Mouse (Mus musculus): ENCODE results near the gene Actr10.

DNA sequence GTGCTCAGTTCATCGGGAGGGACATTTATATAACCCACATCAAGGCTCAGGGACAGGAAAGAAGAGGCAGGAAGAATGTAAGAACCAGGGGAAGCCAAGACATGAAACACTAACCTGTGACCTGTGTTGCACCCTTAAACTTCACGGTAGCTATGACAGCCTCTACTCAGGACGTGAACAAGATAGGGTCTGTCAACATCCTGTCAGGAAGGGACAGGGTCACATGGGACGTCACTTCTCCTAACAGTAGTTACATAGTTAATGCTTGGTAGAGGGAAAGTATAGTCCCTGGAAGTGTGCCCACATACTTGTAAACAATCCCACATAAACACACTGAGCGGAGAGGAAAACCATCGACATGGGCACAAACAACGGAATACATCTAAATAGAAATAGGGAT, 69.2 kb downstream of the Actr10 start:
- no peak for TF ChIP-seq E2F4 (IDR thresholded peaks at IDR 0.05; ENCODE audit: insufficient read depth)
- TF ChIP-seq TCF3 (IDR thresholded peaks at IDR 0.05; ENCODE audit: insufficient read length, low read depth) = no peak
- TF ChIP-seq POLR2A (IDR thresholded peaks at IDR 0.05; ENCODE audit: insufficient read length, low read depth) = no peak
- no peak for TF ChIP-seq MAX (IDR thresholded peaks at IDR 0.05; ENCODE audit: low read depth)
- no peak for TF ChIP-seq SRF (IDR thresholded peaks at IDR 0.05; ENCODE audit: control insufficient read depth, insufficient read length, low read depth)
- no peak for TF ChIP-seq MYOD1 (IDR thresholded peaks at IDR 0.05; ENCODE audit: control insufficient read depth in 1 of 3, insufficient read length in 2 of 3, low read depth in 2 of 3)
- no peak for TF ChIP-seq POLR2AphosphoS2 (IDR thresholded peaks at IDR 0.05; ENCODE audit: insufficient read length, low read depth)
- no peak for TF ChIP-seq TCF12 (IDR thresholded peaks at IDR 0.05; ENCODE audit: insufficient read depth, poor library complexity, severe bottlenecking)
- TF ChIP-seq USF1 (IDR thresholded peaks at IDR 0.05; ENCODE audit: low read depth) = no peak
- no peak for TF ChIP-seq CEBPB (IDR thresholded peaks at IDR 0.05; ENCODE audit: insufficient read depth, poor library complexity, severe bottlenecking)

Measured in myocyte (in vitro differentiated cells).